Mouse (Mus musculus) heart, adult 2 months (tissue): ENCODE measurements at regions not wholly inside any gene's neighbourhood (a gene's known extent, or its start where the extent isn't known, plus 50 kb on each side); places are given as distances from the start of the nearest gene placed in this dataset.

Experiments used
- DNase-seq, 2 experiments: peaks; one replicate each; pipeline ENCODE4 v3.0.0; 2021
- H3K27ac ChIP-seq: fragments of 200-600 bp; 2 replicates; pipeline ENCODE4 v1.8.1; 2022
- H3K27me3 ChIP-seq: fragments of 200-500 bp; 2 replicates; pipeline ENCODE4 v1.6.1; 2012; ENCODE audit warnings: mild to moderate bottlenecking, low read length, inconsistent platforms, mixed read lengths; ENCODE audit not compliant: control insufficient read depth, insufficient read depth
- H3K36me3 ChIP-seq: fragments of 200-500 bp; 2 replicates; pipeline ENCODE4 v1.6.1; 2012; ENCODE audit warnings: low read length, inconsistent platforms; ENCODE audit not compliant: control insufficient read depth, insufficient read depth
- H3K4me1 ChIP-seq: fragments of 200-500 bp; 2 replicates; pipeline ENCODE4 v1.6.1; 2011; ENCODE audit warnings: low read length; ENCODE audit not compliant: control insufficient read depth, insufficient read depth
- H3K4me3 ChIP-seq: fragments of 200-600 bp; 2 replicates; pipeline ENCODE4 v1.8.1; 2022
- H3K79me2 ChIP-seq: fragments of 200-500 bp; replicated peaks from 2 replicates; pipeline ENCODE4 v1.6.1; 2012; ENCODE audit warnings: mild to moderate bottlenecking, inconsistent platforms, low read length, moderate library complexity, mixed read lengths; ENCODE audit not compliant: control insufficient read depth, insufficient read depth
- H3K9ac ChIP-seq: fragments of 200-500 bp; 2 replicates; pipeline ENCODE4 v1.6.1; 2012; ENCODE audit warnings: low read depth, mild to moderate bottlenecking, control low read depth, inconsistent platforms, low read length, mixed read lengths
- CTCF ChIP-seq: fragments of 200-600 bp; IDR thresholded peaks from 2 replicates; pipeline ENCODE4 v1.8.1; 2022; ENCODE audit warnings: antibody characterized with exemption, mild to moderate bottlenecking, moderate library complexity
- EP300 ChIP-seq: fragments of 200-500 bp; IDR thresholded peaks from 2 replicates; pipeline ENCODE4 v1.6.1; 2011; ENCODE audit warnings: low read depth, low read length, control low read depth; ENCODE audit not compliant: insufficient read depth
- POLR2A ChIP-seq: fragments of 200-500 bp; IDR thresholded peaks from 2 replicates; pipeline ENCODE4 v1.6.1; 2011; ENCODE audit warnings: mild to moderate bottlenecking, low read depth, low read length, control low read depth; ENCODE audit not compliant: insufficient read depth
- WGBS: fragments of 180-500 bp; shearing (Covaris S2); methylation state at CpG from one replicate; pipeline ENCODE4 v1.1.7; 2018; 5-methylcytosine and 5-hydroxymethylcytosine counted together
- intact Hi-C: fragments of 180-260 bp; cut with DNase I; formaldehyde crosslinking; loops from one replicate; pipeline ENCODE4 v1.15.1; 2025

- H3K4me3 ChIP-seq: no peak overlapping the region
- no peak overlapping the region for H3K9ac ChIP-seq
- H3K27ac ChIP-seq: 0 out of 2 replicates have a peak overlapping the region, but pooled peaks have one; percentile 12
- 41% methylated on average over 12 of the region's 12 CpGs for whole genome bisulfite sequencing
- H3K27me3 ChIP-seq: no peaks in the 10 kb centered on the region; the same call in 1 of the 2 replicates
- TF ChIP-seq EP300 (no peak), CTCF (no peak), POLR2A (no peak)
- intact Hi-C loops: no loop called here
- peak; percentile 40 to 52 for DNase-seq
- no peaks in the 10 kb centered on the region for H3K4me1 ChIP-seq
- H3K79me2 ChIP-seq: no peaks in the 10 kb centered on the region
- no peaks in the 10 kb centered on the region for H3K36me3 ChIP-seq
Measured at GRCm38 (mm10) chr9:89841866-89842775, 67.6 kb upstream of the Rasgrf1 start.

GRCm38 (mm10) chr9:89841371-89841770, 68.3 kb upstream of the Rasgrf1 start:
- H3K4me1 ChIP-seq: no peaks in the 10 kb centered on the region
- H3K9ac ChIP-seq: no peak overlapping the region
- H3K36me3 ChIP-seq: no peaks in the 10 kb centered on the region
- no peak overlapping the region for H3K4me3 ChIP-seq
- no peaks in the 10 kb centered on the region; the same call in 1 of the 2 replicates for H3K27me3 ChIP-seq
- intact Hi-C loops: no loop called here
- no peaks in the 10 kb centered on the region for H3K79me2 ChIP-seq
- H3K27ac ChIP-seq: no peak overlapping the region
- no peak for DNase-seq
- WGBS: 12% methylated on average over 2 of the region's 2 CpGs
- TF ChIP-seq CTCF (no peak), POLR2A (no peak), EP300 (no peak)

- Histone ChIP-seq H3K27ac (no peak overlapping the region), H3K4me3 (no peak overlapping the region), H3K27me3 (no peaks in the 10 kb centered on the region), H3K9ac (no peak overlapping the region), H3K36me3 (no peaks in the 10 kb centered on the region), H3K79me2 (no peaks in the 10 kb centered on the region), H3K4me1 (no peaks in the 10 kb centered on the region)
- TF ChIP-seq POLR2A: no peak
- TF ChIP-seq CTCF: no peak
- no peak for TF ChIP-seq EP300
- 74% methylated on average over 7 of the region's 7 CpGs for WGBS
- intact Hi-C loops: no loop called here
- DNase-seq: no peak
Measured at GRCm38 (mm10) chr9:89836454-89837245, 73.1 kb upstream of the Rasgrf1 start.

GRCm38 (mm10) chr9:89833596-89833995, 76.1 kb upstream of the Rasgrf1 start:
- no peak overlapping the region for H3K9ac ChIP-seq
- 88% methylated on average over 9 of the region's 9 CpGs for WGBS
- H3K27me3 ChIP-seq: no peaks in the 10 kb centered on the region
- H3K4me1 ChIP-seq: no peaks in the 10 kb centered on the region
- intact Hi-C loops: no loop called here
- H3K27ac ChIP-seq: no peak overlapping the region
- no peaks in the 10 kb centered on the region for H3K79me2 ChIP-seq
- DNase-seq: no peak
- no peak overlapping the region for H3K4me3 ChIP-seq
- TF ChIP-seq EP300 (no peak), POLR2A (no peak), CTCF (no peak)
- H3K36me3 ChIP-seq: no peaks in the 10 kb centered on the region

- no peak for TF ChIP-seq POLR2A
- TF ChIP-seq EP300: no peak
- TF ChIP-seq CTCF: no peak
- H3K27ac ChIP-seq: no peak overlapping the region
- no peaks in the 10 kb centered on the region for H3K36me3 ChIP-seq
- H3K4me1 ChIP-seq: no peaks in the 10 kb centered on the region; the same call in 1 of the 2 replicates
- H3K4me3 ChIP-seq: no peak overlapping the region
- intact Hi-C loops: no loop called here
- no peaks in the 10 kb centered on the region for H3K27me3 ChIP-seq
- DNase-seq: no peak
- WGBS: 80% methylated on average over 14 of the region's 14 CpGs
- H3K9ac ChIP-seq: no peak overlapping the region
- no peaks in the 10 kb centered on the region for H3K79me2 ChIP-seq
Measured at GRCm38 (mm10) chr9:89831855-89832254, 77.9 kb upstream of the Rasgrf1 start.
